Mouse (Mus musculus): ENCODE measurements at regions not wholly inside any gene's neighbourhood (a gene's known extent, or its start where the extent isn't known, plus 50 kb on each side); places are given as distances from the start of the nearest gene placed in this dataset.

GRCm38 (mm10) chr10:17367026-17367425 is 356.0 kb upstream of the Cited2 start:
- no peak overlapping the region for H3K4me2 ChIP-seq (replicated peaks; ENCODE audit: low read depth, low read length)
- 0 out of 2 replicates have a peak overlapping the region, but pooled peaks have one; percentile 9 for H3K27ac ChIP-seq (ENCODE audit: low read depth, low read length)
- H3K4me1 ChIP-seq (replicated peaks; ENCODE audit: control insufficient read depth, insufficient read depth, low read length) = no peaks in the 10 kb centered on the region
- no peak overlapping the region for H3K9ac ChIP-seq (ENCODE audit: low read depth, low read length)
- H3K27me3 ChIP-seq (ENCODE audit: control insufficient read depth, insufficient read depth, low read length) = no peaks in the 10 kb centered on the region
- H3K9me3 ChIP-seq (ENCODE audit: control insufficient read depth, low read length) = no peaks in the 10 kb centered on the region
- WGBS = 14% methylated on average over 5 of the region's 5 CpGs
- DNase-seq (ENCODE audit: low spot score) = peak; percentile 16
- peak; percentile 71 for ATAC-seq (ENCODE audit: low FRiP score)
- H3K4me3 ChIP-seq (ENCODE audit: low read depth, low read length) = no peak overlapping the region
- H3K36me3 ChIP-seq (ENCODE audit: control insufficient read depth, insufficient read depth, low read length) = no peaks in the 10 kb centered on the region

DNA sequence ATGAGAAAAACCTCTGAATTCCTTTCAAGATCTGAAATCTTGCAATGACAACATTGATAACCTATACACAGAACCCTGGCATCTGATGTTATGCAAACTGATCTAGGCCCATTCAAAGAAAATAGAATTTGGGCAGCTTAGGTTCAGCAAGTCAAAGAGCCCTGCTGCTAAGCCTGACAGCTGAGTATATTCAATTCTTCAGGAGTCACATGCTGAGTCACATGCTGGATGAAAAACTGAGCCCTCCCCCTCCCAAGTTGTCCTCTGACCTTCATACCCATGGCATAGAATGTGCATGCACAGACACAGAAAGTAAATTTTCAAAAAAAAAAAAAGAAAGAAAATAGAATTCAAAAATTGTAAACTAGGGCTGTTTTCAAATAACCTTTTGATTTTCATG is 355.6 kb upstream of the Cited2 start:
- ATAC-seq (ENCODE audit: low FRiP score) = peak; percentile 69; the same call in 1 of the 2 replicates
- Histone ChIP-seq H3K4me3 (ENCODE audit: low read depth, low read length) (no peak overlapping the region), H3K4me2 (replicated peaks; ENCODE audit: low read depth, low read length) (no peak overlapping the region), H3K36me3 (ENCODE audit: control insufficient read depth, insufficient read depth, low read length) (no peaks in the 10 kb centered on the region), H3K9me3 (ENCODE audit: control insufficient read depth, low read length) (no peaks in the 10 kb centered on the region), H3K27ac (ENCODE audit: low read depth, low read length) (no peak overlapping the region), H3K4me1 (replicated peaks; ENCODE audit: control insufficient read depth, insufficient read depth, low read length) (no peaks in the 10 kb centered on the region), H3K27me3 (ENCODE audit: control insufficient read depth, insufficient read depth, low read length) (no peaks in the 10 kb centered on the region), H3K9ac (ENCODE audit: low read depth, low read length) (no peak overlapping the region)
- DNase-seq (ENCODE audit: low spot score) = peak; percentile 23

- no peak overlapping the region for H3K4me3 ChIP-seq (ENCODE audit: low read depth, low read length)
- DNase-seq (ENCODE audit: low spot score) = no peak
- 77% methylated on average over 1 of the region's 1 CpGs for WGBS
Observed at GRCm38 (mm10) chr10:17368636-17369035, 354.4 kb upstream of the Cited2 start.

GRCm38 (mm10) chr10:17372905-17373304 is 350.1 kb upstream of the Cited2 start:
- Histone ChIP-seq H3K4me1 (replicated peaks; ENCODE audit: control insufficient read depth, insufficient read depth, low read length) (no peaks in the 10 kb centered on the region), H3K27ac (ENCODE audit: low read depth, low read length) (no peak overlapping the region), H3K4me2 (replicated peaks; ENCODE audit: low read depth, low read length) (no peak overlapping the region), H3K27me3 (ENCODE audit: control insufficient read depth, insufficient read depth, low read length) (no peaks in the 10 kb centered on the region), H3K4me3 (ENCODE audit: low read depth, low read length) (no peak overlapping the region), H3K36me3 (ENCODE audit: control insufficient read depth, insufficient read depth, low read length) (no peaks in the 10 kb centered on the region), H3K9me3 (ENCODE audit: control insufficient read depth, low read length) (no peaks in the 10 kb centered on the region), H3K9ac (ENCODE audit: low read depth, low read length) (no peak overlapping the region)
- DNase-seq (ENCODE audit: low spot score) (no peak), ATAC-seq (ENCODE audit: low FRiP score) (no peak)
- 74% methylated on average over 2 of the region's 2 CpGs for WGBS

More at GRCm38 (mm10) chr10:17368636-17369035, 354.4 kb upstream of the Cited2 start:
- ATAC-seq (ENCODE audit: low FRiP score) = no peak
- Histone ChIP-seq H3K9ac (ENCODE audit: low read depth, low read length) (no peak overlapping the region), H3K9me3 (ENCODE audit: control insufficient read depth, low read length) (no peaks in the 10 kb centered on the region), H3K27me3 (ENCODE audit: control insufficient read depth, insufficient read depth, low read length) (no peaks in the 10 kb centered on the region), H3K27ac (ENCODE audit: low read depth, low read length) (no peak overlapping the region), H3K4me1 (replicated peaks; ENCODE audit: control insufficient read depth, insufficient read depth, low read length) (no peaks in the 10 kb centered on the region), H3K36me3 (ENCODE audit: control insufficient read depth, insufficient read depth, low read length) (no peaks in the 10 kb centered on the region), H3K4me2 (replicated peaks; ENCODE audit: low read depth, low read length) (no peak overlapping the region)

DNA sequence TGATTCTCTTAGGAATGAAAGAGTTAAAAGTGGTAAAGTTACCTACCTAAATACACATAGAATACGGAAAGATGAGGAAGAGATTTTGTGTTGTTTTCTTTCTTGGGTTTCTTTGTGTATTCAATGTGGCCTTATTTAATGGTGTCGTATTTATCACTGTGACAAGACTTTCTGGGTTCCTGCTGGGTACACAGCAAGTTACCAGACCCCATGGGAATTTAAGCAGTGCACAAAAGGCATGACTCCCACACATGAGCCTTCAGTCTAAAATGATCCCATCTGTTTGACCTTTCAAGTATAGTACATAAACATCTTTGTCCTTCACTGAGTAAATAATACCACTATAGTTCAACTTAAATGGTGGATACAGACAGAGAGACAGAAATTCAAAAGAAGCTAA is 349.0 kb upstream of the Cited2 start:
- no peak overlapping the region for H3K4me2 ChIP-seq (replicated peaks; ENCODE audit: low read depth, low read length)
- 0 out of 2 replicates have a peak, but pooled peaks have one; percentile 35 for ATAC-seq (ENCODE audit: low FRiP score)
- H3K27ac ChIP-seq (ENCODE audit: low read depth, low read length) = no peak overlapping the region
- no peak for DNase-seq (ENCODE audit: low spot score)
- H3K9me3 ChIP-seq (ENCODE audit: control insufficient read depth, low read length) = no peaks in the 10 kb centered on the region
- H3K4me1 ChIP-seq (replicated peaks; ENCODE audit: control insufficient read depth, insufficient read depth, low read length) = no peaks in the 10 kb centered on the region
- H3K27me3 ChIP-seq (ENCODE audit: control insufficient read depth, insufficient read depth, low read length) = no peaks in the 10 kb centered on the region
- 30% methylated on average over 2 of the region's 2 CpGs for WGBS
- no peak overlapping the region for H3K4me3 ChIP-seq (ENCODE audit: low read depth, low read length)
- H3K9ac ChIP-seq (ENCODE audit: low read depth, low read length) = no peak overlapping the region
- no peaks in the 10 kb centered on the region for H3K36me3 ChIP-seq (ENCODE audit: control insufficient read depth, insufficient read depth, low read length)

- DNase-seq (ENCODE audit: low spot score) (no peak), ATAC-seq (ENCODE audit: low FRiP score) (no peak)
- H3K27me3 ChIP-seq (ENCODE audit: control insufficient read depth, insufficient read depth, low read length) = no peaks in the 10 kb centered on the region
- H3K4me2 ChIP-seq (replicated peaks; ENCODE audit: low read depth, low read length) = no peak overlapping the region
- H3K4me3 ChIP-seq (ENCODE audit: low read depth, low read length) = no peak overlapping the region
- WGBS = 86% methylated on average over 6 of the region's 6 CpGs
- no peak overlapping the region for H3K9ac ChIP-seq (ENCODE audit: low read depth, low read length)
- no peaks in the 10 kb centered on the region for H3K36me3 ChIP-seq (ENCODE audit: control insufficient read depth, insufficient read depth, low read length)
- H3K4me1 ChIP-seq (replicated peaks; ENCODE audit: control insufficient read depth, insufficient read depth, low read length) = no peaks in the 10 kb centered on the region
- H3K9me3 ChIP-seq (ENCODE audit: control insufficient read depth, low read length) = no peaks in the 10 kb centered on the region
- no peak overlapping the region for H3K27ac ChIP-seq (ENCODE audit: low read depth, low read length)
Observed at GRCm38 (mm10) chr10:17382990-17383389, 340.0 kb upstream of the Cited2 start.

- WGBS = 57% methylated on average over 1 of the region's 1 CpGs
- H3K27ac ChIP-seq (ENCODE audit: low read depth, low read length) = no peak overlapping the region
- no peaks in the 10 kb centered on the region for H3K9me3 ChIP-seq (ENCODE audit: control insufficient read depth, low read length)
- ATAC-seq (ENCODE audit: low FRiP score) (no peak), DNase-seq (ENCODE audit: low spot score) (no peak)
- H3K36me3 ChIP-seq (ENCODE audit: control insufficient read depth, insufficient read depth, low read length) = no peaks in the 10 kb centered on the region
- H3K4me2 ChIP-seq (replicated peaks; ENCODE audit: low read depth, low read length) = no peak overlapping the region
- H3K4me3 ChIP-seq (ENCODE audit: low read depth, low read length) = no peak overlapping the region
- no peak overlapping the region for H3K9ac ChIP-seq (ENCODE audit: low read depth, low read length)
- H3K4me1 ChIP-seq (replicated peaks; ENCODE audit: control insufficient read depth, insufficient read depth, low read length) = no peaks in the 10 kb centered on the region
- H3K27me3 ChIP-seq (ENCODE audit: control insufficient read depth, insufficient read depth, low read length) = no peaks in the 10 kb centered on the region
Observed at GRCm38 (mm10) chr10:17385181-17385580, 337.8 kb upstream of the Cited2 start.

- no peak overlapping the region for H3K27ac ChIP-seq (ENCODE audit: low read depth, low read length)
- 81% methylated on average over 4 of the region's 4 CpGs for WGBS
- no peak for DNase-seq (ENCODE audit: low spot score)
Observed at GRCm38 (mm10) chr10:17387296-17387695, 335.7 kb upstream of the Cited2 start.

GRCm38 (mm10) chr10:17395495-17396224 is 327.4 kb upstream of the Cited2 start:
- Histone ChIP-seq H3K36me3 (ENCODE audit: control insufficient read depth, insufficient read depth, low read length) (no peaks in the 10 kb centered on the region), H3K9me3 (ENCODE audit: control insufficient read depth, low read length) (no peaks in the 10 kb centered on the region), H3K4me2 (replicated peaks; ENCODE audit: low read depth, low read length) (no peak overlapping the region), H3K4me1 (replicated peaks; ENCODE audit: control insufficient read depth, insufficient read depth, low read length) (no peaks in the 10 kb centered on the region), H3K27ac (ENCODE audit: low read depth, low read length) (no peak overlapping the region), H3K4me3 (ENCODE audit: low read depth, low read length) (no peak overlapping the region), H3K9ac (ENCODE audit: low read depth, low read length) (no peak overlapping the region), H3K27me3 (ENCODE audit: control insufficient read depth, insufficient read depth, low read length) (no peaks in the 10 kb centered on the region)
- ATAC-seq (ENCODE audit: low FRiP score) (no peak), DNase-seq (ENCODE audit: low spot score) (no peak)
- 92% methylated on average over 8 of the region's 8 CpGs for WGBS

More at GRCm38 (mm10) chr10:17387296-17387695, 335.7 kb upstream of the Cited2 start:
- no peaks in the 10 kb centered on the region for H3K27me3 ChIP-seq (ENCODE audit: control insufficient read depth, insufficient read depth, low read length)
- no peak overlapping the region for H3K9ac ChIP-seq (ENCODE audit: low read depth, low read length)
- H3K9me3 ChIP-seq (ENCODE audit: control insufficient read depth, low read length) = no peaks in the 10 kb centered on the region
- ATAC-seq (ENCODE audit: low FRiP score) = no peak
- H3K4me2 ChIP-seq (replicated peaks; ENCODE audit: low read depth, low read length) = no peak overlapping the region
- H3K4me1 ChIP-seq (replicated peaks; ENCODE audit: control insufficient read depth, insufficient read depth, low read length) = no peaks in the 10 kb centered on the region
- no peak overlapping the region for H3K4me3 ChIP-seq (ENCODE audit: low read depth, low read length)
- no peaks in the 10 kb centered on the region for H3K36me3 ChIP-seq (ENCODE audit: control insufficient read depth, insufficient read depth, low read length)
